ENCODE assay signal across 13 mouse cellular contexts in the genomic region with DNA sequence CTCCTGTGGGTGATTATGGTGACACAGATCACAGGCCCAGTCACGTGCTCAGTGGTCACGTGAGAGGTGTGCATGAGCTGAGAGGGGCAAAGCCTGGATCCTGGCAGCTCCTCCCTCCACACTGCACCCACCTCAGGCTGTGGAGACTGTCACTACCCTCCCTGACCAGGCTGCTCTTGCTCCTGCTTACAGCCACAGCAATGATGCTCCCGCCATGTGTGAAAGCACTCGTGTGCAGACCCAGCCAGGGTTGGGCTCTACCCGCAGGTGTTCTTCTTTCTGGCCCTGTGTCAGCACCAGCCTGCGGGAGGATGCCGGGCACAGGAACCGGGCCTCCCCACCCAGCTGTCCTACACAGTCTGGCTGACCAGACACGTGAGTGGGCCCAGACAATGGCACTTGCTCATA.
A peak's percentile ranks its signal among the peaks of the same experiment; 100 is the strongest.
DNase-seq lines count a peak whose midpoint lies in the region; ATAC-seq lines count a peak whose summit lies in the region.
"Had no signal": no experiment of that assay in that cellular context is flagged by ENCODE, and none has a peak within 500 bp of the region (broad histone marks: within the 10 kb centered on the region; RNA-seq: fewer than 3 reads in every experiment).

No protein-coding gene starts in this region.

- ATAC-seq in midbrain, embryonic 13.5 days = peak; percentile 48
- no peak for ATAC-seq in midbrain, embryonic 14.5 days (ENCODE audit: low FRiP score, low TSS enrichment)
- ATAC-seq in hindbrain, embryonic 14.5 days (ENCODE audit: low FRiP score) = 0 out of 2 replicates have a peak, but pooled peaks have one; percentile 14

- no peak overlapping the region for H3K9ac ChIP-seq in midbrain, embryonic 13.5 days (replicated peaks)
- H3K9ac ChIP-seq in midbrain, embryonic 14.5 days (replicated peaks; ENCODE audit: low read length) = no peak overlapping the region
- no peak overlapping the region for H3K9ac ChIP-seq in hindbrain, embryonic 14.5 days
- H3K9ac ChIP-seq: limb, embryonic 15.5 days; stomach, embryonic 15.5 days had no signal

- H3K27me3 ChIP-seq in midbrain, embryonic 13.5 days = no peaks in the 10 kb centered on the region
- no peaks in the 10 kb centered on the region for H3K27me3 ChIP-seq in midbrain, embryonic 14.5 days (ENCODE audit: control insufficient read depth, insufficient read depth, low read length)
- H3K27me3 ChIP-seq in hindbrain, embryonic 14.5 days (ENCODE audit: control insufficient read depth, insufficient read depth, low read length) = no peaks in the 10 kb centered on the region
- H3K27me3 ChIP-seq: limb, embryonic 15.5 days; stomach, embryonic 15.5 days had no signal

- 70% methylated on average over 9 of the region's 9 CpGs for WGBS in midbrain, embryonic 13.5 days
- WGBS in midbrain, embryonic 14.5 days = 68% methylated on average over 9 of the region's 9 CpGs
- 62% methylated on average over 9 of the region's 9 CpGs for WGBS in hindbrain, embryonic 14.5 days

- no peaks in the 10 kb centered on the region for H3K36me3 ChIP-seq in midbrain, embryonic 13.5 days
- H3K36me3 ChIP-seq in midbrain, embryonic 14.5 days (ENCODE audit: control insufficient read depth, insufficient read depth, low read length) = no peaks in the 10 kb centered on the region
- H3K36me3 ChIP-seq in hindbrain, embryonic 14.5 days (replicated peaks; ENCODE audit: control insufficient read depth, insufficient read depth) = no peaks in the 10 kb centered on the region
- H3K36me3 ChIP-seq: stomach, embryonic 15.5 days had no signal

- H3K4me3 ChIP-seq in midbrain, embryonic 13.5 days (replicated peaks) = no peak overlapping the region
- no peak overlapping the region for H3K4me3 ChIP-seq in midbrain, embryonic 14.5 days (replicated peaks; ENCODE audit: low read depth, low read length)
- no peak overlapping the region for H3K4me3 ChIP-seq in hindbrain, embryonic 14.5 days (replicated peaks; ENCODE audit: low read length)
- H3K4me3 ChIP-seq: limb, embryonic 15.5 days; stomach, embryonic 15.5 days had no signal

- DNase-seq in midbrain, embryonic 14.5 days = no peak
- DNase-seq in cerebellum, adult 9-10 months = peak; percentile 71
- no peak for DNase-seq in hindbrain, embryonic 14.5 days (ENCODE audit: low spot score)
- DNase-seq in thymus, postnatal 36 days = peak; percentile 12 to 26
- no peak for DNase-seq in kidney, postnatal 4 days
- DNase-seq in heart, postnatal 25 days (ENCODE audit: low spot score) = no peak
- no peak for DNase-seq in frontal cortex, postnatal 25 days (ENCODE audit: low spot score in 2 of 2)
- DNase-seq: adrenal gland, adult 2 months; kidney, postnatal 10 days; lung, postnatal 4 days had no signal

- H3K27ac ChIP-seq in midbrain, embryonic 13.5 days = no peak overlapping the region
- no peak overlapping the region for H3K27ac ChIP-seq in midbrain, embryonic 14.5 days (replicated peaks; ENCODE audit: low read depth, low read length)
- H3K27ac ChIP-seq in hindbrain, embryonic 14.5 days = no peak overlapping the region
- H3K27ac ChIP-seq: limb, embryonic 15.5 days; stomach, embryonic 15.5 days had no signal

- H3K4me2 ChIP-seq in midbrain, embryonic 13.5 days (replicated peaks) = no peak overlapping the region
- H3K4me2 ChIP-seq in midbrain, embryonic 14.5 days (ENCODE audit: low read length) = no peak overlapping the region
- no peak overlapping the region for H3K4me2 ChIP-seq in hindbrain, embryonic 14.5 days (replicated peaks)
- H3K4me2 ChIP-seq: limb, embryonic 15.5 days; stomach, embryonic 15.5 days had no signal

- intact Hi-C loops in heart, postnatal 25 days (cut with DNase I) = no loop called here

- H3K4me1 ChIP-seq in midbrain, embryonic 13.5 days (replicated peaks) = peaks cover 9% of the 10 kb centered on the region
- no peaks in the 10 kb centered on the region for H3K4me1 ChIP-seq in midbrain, embryonic 14.5 days (ENCODE audit: control insufficient read depth, insufficient read depth, low read length)
- no peaks in the 10 kb centered on the region for H3K4me1 ChIP-seq in hindbrain, embryonic 14.5 days (replicated peaks; ENCODE audit: control insufficient read depth, insufficient read depth, low read length)

- no peaks in the 10 kb centered on the region for H3K9me3 ChIP-seq in midbrain, embryonic 13.5 days
- no peaks in the 10 kb centered on the region for H3K9me3 ChIP-seq in midbrain, embryonic 14.5 days (ENCODE audit: control insufficient read depth, low read length)
- no peaks in the 10 kb centered on the region for H3K9me3 ChIP-seq in hindbrain, embryonic 14.5 days (ENCODE audit: control insufficient read depth, low read length)
- H3K9me3 ChIP-seq: limb, embryonic 15.5 days; stomach, embryonic 15.5 days had no signal

Comparison
In these comparisons a context has a peak if more than half of its experiments do, and no peak if none do; other contexts are left out.
1. DNase-seq: peak in cerebellum, adult 9-10 months (single experiment) and thymus, postnatal 36 days (2 of 2); none in midbrain, embryonic 14.5 days (single experiment), hindbrain, embryonic 14.5 days (single experiment), kidney, postnatal 4 days (0 of 2), heart, postnatal 25 days (single experiment) and frontal cortex, postnatal 25 days (0 of 2).